Mouse (Mus musculus) heart, adult 11 months (tissue): Measurements from ENCODE around the gene Lce1e.
A peak's percentile ranks its signal among the peaks of the same experiment; 100 is the strongest.

Source experiments
- DNase-seq: peaks from one replicate; pipeline ENCODE4 v3.0.0; 2022

Lce1e gene

DNA sequence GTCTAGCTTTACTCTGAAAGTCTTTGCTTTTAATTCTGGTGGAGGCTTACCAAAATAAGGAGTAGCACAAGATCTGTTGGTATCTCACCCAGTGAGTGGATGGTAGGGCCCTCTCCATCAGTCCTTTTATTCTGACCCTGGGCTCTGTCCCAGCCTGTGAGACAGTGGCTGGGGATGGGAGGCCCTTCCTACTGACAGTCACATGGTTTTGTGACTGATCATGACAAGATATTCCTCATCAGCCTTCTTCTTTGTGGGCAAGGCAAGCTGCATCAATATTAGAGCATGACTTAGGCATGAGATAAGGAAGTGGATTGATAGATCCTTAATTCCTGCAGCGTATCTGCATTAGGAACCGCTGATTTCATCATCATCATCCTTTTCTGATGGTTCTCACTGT, at the start of gene Lce1e:
TSS of gene Lce1e (minus strand) at position 101 of the 400 bp plus-strand sequence.
- DNase-seq, result no peak

DNA sequence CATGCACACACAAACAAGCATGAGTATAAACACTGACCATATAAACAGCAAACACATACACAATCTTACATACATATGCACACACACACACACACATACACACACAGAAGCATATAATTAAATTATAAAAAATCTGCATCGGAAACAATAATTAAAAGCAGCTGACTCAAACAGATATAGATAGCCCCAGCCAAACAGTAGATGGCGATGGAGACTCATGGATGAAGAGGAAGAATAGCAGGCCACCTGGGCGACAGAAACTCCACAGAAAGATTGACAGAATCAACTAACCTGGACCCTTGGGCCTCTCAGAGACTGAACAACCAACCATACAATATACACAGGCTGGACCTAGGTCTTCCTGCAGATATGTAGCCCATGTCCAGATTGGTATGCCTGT, 44.3 kb upstream of the Lce1e start:
- DNase-seq, result no peak

GRCm38 (mm10) chr3:92752238-92752637, 43.4 kb upstream of the Lce1e start, which contains the start of gene Lce1g:
Gene Lce1g (minus strand): TSS chr3:92752338.
- DNase-seq, result no peak

DNA sequence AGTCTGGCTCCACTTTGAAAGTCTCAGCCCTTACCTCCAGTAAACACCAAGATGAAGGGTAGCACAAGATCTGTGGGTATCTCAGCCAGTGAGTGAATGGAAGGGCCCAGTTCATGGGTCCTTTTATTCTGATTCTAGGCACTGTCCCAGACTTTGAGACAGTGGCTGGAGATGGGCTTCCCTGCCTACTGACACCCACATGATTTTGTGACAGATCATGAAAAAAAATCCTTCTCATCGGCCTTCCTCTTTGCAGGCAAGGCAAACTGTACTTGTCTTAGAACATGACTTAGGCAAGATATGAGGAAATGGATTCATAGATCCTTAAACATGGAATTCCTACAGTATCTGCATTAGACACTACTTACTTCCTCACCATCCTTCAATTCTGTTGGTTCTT, 30.1 kb upstream of the Lce1e start, which contains the start of gene Gm38119:
TSS of gene Gm38119 (minus strand) at position 101 of the 400 bp plus-strand sequence.
- no peak for DNase-seq

DNA sequence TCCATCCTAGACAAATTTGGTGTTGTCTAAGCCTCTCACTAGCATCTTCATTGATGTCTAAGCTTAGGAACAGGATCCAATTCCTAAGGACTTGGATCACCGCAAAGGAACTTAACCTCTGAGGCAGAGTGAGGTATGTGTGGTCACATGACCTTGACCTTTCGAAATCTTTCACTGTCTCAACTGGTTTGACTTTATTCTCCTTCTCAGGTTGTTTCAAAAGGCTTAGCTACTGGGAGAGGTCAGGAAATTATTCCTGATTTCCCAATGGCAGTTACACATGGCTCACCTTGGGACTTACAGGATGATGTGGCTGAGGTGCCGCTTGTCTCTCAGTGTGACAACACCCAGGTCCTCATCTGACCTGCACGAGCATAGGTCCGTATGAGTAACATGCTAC, 13.8 kb upstream of the Lce1e start:
- no peak for DNase-seq

DNA sequence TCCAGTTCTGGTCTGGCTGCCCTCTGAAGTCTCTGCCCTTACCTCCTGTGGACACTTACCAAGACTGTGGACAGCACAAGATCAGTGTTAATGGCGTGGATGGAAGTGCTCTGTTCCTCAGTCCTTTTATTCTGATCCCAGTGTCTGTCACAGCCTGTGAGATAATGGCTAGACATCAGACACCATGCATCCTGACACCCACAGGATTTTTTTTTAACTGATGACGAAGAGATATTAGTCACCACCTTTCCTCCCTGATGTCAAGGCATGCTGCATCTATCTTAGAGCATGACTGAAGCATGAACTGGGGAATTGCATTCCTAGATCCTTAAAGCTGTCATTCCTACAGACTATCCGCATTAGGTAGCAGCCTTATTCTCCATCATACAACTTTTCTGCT, 11.4 kb upstream of the Lce1e start, which contains the start of gene Lce1f:
TSS of gene Lce1f (minus strand) at position 101 of the 400 bp plus-strand sequence.
- no peak for DNase-seq

GRCm38 (mm10) chr3:92715122-92715521, 6.2 kb upstream of the Lce1e start:
- DNase-seq, result no peak

- DNase-seq, result no peak
Measured at GRCm38 (mm10) chr3:92694613-92695012, 14.3 kb downstream of the Lce1e start.

DNA sequence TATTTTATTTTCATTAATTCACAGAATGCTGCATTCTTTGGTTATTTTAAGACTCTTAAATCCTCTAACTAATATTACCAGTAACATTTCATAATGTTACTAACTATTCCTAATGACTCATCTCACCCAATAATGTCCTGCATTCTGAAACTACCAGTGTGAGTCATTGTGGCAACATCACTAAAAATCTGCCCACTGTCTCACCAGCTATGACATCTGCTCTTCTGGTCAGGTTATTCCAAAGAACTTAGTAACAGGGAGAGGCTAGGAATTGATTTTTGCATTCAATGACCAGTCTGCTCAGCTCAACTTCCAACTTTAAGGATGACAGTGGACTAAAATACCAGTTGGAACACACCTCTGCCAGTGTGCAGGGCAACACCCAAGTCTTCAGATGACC, 17.2 kb downstream of the Lce1e start:
- DNase-seq, result no peak

DNA sequence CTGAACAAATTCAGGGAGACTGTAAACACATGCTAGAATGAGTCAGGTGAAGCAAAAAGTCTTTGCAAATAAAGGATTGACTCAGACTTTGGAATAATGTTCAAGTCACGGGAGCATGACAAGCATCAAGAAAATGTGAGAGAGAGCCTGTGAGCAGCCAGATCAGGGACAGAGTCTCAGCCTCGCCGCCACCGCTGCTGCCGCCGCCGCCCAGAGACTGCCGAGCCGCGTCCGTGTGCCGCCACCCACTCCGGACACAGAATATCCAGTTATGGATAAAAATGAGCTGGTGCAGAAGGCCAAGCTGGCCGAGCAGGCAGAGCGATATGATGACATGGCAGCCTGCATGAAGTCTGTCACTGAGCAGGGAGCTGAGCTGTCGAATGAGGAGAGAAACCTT, 19.7 kb downstream of the Lce1e start:
- peak; percentile 90 for DNase-seq

DNA sequence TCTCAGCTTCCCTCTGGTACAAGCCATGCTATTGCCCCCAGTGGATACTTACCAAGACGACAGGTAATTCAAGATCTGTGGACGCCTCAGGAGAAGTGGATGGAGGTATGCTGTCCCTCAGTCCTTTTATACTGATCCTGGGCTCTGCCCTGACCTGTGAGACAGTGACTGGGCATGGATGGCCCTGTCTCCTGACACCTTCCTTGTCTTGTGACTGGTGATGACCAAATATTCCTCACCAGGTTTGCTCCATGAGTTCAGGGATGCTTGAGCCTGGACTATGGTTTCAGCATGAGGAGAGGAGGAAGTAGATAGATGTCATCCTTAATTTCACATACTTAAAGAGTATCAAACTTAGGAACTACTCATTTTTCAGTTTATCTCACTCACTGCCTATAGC, 21.8 kb downstream of the Lce1e start, which contains the start of gene Lce1d:
TSS of gene Lce1d (minus strand) at position 101 of the 400 bp plus-strand sequence.
- DNase-seq, result no peak

GRCm38 (mm10) chr3:92678947-92679346, 29.9 kb downstream of the Lce1e start, which contains the start of gene Lce1c:
Gene Lce1c (plus strand): TSS chr3:92679247.
- DNase-seq, result no peak

- DNase-seq, result no peak
Measured at GRCm38 (mm10) chr3:92670215-92670614, 38.7 kb downstream of the Lce1e start, which contains the start of gene Lce1a2. Gene Lce1a2 (minus strand): TSS chr3:92670315.
